Mouse (Mus musculus): ENCODE data around the gene Ranbp3. TPM values are rescaled to one million over a fixed set of nuclear protein-coding genes. Genes with fewer than 3 reads are reported as not detected.

Ranbp3 gene
- total RNA-seq, 1 experiment from 2014 or later: 56.2 TPM

- ATAC-seq (replicated peaks; ENCODE audit: low read depth, poor library complexity, severe bottlenecking): no peak
Observed at GRCm38 (mm10) chr17:56759261-56759660, 86.2 kb downstream of the Ranbp3 start.

GRCm38 (mm10) chr17:56761077-56761476 lies 88.0 kb downstream of the Ranbp3 start:
- no peak for ATAC-seq (replicated peaks; ENCODE audit: low read depth, poor library complexity, severe bottlenecking)

Other genes starting within 250 kb of the Ranbp3 start
- 65.2 and 105 TPM in 2 replicates for gene Ptprs, start 196.8 kb upstream of the Ranbp3 start, total RNA-seq (2017)
- gene Znrf4, start 160.9 kb upstream of the Ranbp3 start, total RNA-seq (2017): not detected in 2 replicates
- gene Gm20219, start 118.9 kb upstream of the Ranbp3 start, total RNA-seq (2017): not detected in 2 replicates
- 94.8 and 99.4 TPM in 2 replicates for gene Safb2, start 88.7 kb upstream of the Ranbp3 start, total RNA-seq (2017)
- gene Safb, start 88.5 kb upstream of the Ranbp3 start, total RNA-seq (2017): 75.0 and 81.6 TPM in 2 replicates
- gene 2410015M20Rik, start 63.5 kb upstream of the Ranbp3 start, total RNA-seq (2017): 61.3 and 113 TPM in 2 replicates
- gene Rpl36, start 59.9 kb upstream of the Ranbp3 start, total RNA-seq (2017): 2,418 and 2,940 TPM in 2 replicates
- gene Lonp1, start 46.4 kb upstream of the Ranbp3 start, total RNA-seq (2017): 57.3 and 69.9 TPM in 2 replicates
- gene Catsperd, start 45.2 kb upstream of the Ranbp3 start, total RNA-seq (2017): not detected in 2 replicates
- 63.1 and 84.2 TPM in 2 replicates for gene Ndufa11, start 44.5 kb downstream of the Ranbp3 start, total RNA-seq (2017)
- gene Vmac, start 44.7 kb downstream of the Ranbp3 start, total RNA-seq (2017): 6.1 and 11.1 TPM in 2 replicates
- not detected in 2 replicates for gene Nrtn, start 84.2 kb downstream of the Ranbp3 start, total RNA-seq (2017)
- gene Dus3l, start 91.5 kb downstream of the Ranbp3 start, total RNA-seq (2017): 16.8 and 17.5 TPM in 2 replicates
- gene Prr22, start 97.0 kb downstream of the Ranbp3 start, total RNA-seq (2017): 0.15 TPM in 1 of 2 replicates, not detected in the other
- gene Rfx2, start 157.7 kb downstream of the Ranbp3 start, total RNA-seq (2017): 7.6 and 7.7 TPM in 2 replicates
- gene Acsbg2, start 201.2 kb downstream of the Ranbp3 start, total RNA-seq (2017): not detected in 2 replicates
- 0.05 TPM in 1 of 2 replicates, not detected in the other for gene 1700061G19Rik, start 202.2 kb downstream of the Ranbp3 start, total RNA-seq (2017)